Mouse (Mus musculus): ENCODE results near the gene Nacc2. TPM values are rescaled to one million over a fixed set of nuclear protein-coding genes. Genes with fewer than 3 reads are reported as not detected.

Gene Nacc2
- 6.3 TPM for polyA plus RNA-seq (2014; fragmentation: Illumina TruSeq; extraction: RNeasy Lipid Tissue Mini Kit (QIAGEN cat#74804); ENCODE audit: low read depth, low replicate concordance)

DNA sequence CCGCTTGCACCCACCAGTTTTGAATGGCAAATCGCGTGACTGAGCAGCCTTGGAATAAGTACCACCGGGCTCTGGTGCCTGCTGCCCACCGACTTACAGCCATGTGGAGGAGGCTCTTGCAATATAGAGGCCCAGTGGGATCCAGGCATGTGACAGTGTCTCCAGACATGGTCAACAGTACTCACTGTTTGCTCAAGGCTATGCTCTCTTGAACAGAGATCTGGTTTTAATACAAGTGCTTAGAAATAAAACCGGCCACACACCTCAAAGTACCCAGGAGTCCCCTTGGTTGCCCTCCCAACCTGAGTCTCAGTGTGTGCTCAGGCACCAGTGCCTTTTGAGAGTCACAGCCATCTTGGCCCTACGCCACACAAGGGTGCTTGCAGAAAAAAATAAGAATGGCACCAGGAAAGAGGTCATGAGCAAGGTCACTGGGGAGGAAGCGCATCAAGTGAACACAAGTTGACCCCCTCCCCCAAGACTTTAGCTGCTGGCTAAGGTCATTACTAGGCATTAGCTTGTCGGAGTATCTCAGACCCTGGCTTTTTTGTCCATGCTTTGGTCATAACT, at the start of gene Nacc2:
Nacc2 (minus strand) TSS at position 142 of the 570 bp plus-strand sequence.

DNA sequence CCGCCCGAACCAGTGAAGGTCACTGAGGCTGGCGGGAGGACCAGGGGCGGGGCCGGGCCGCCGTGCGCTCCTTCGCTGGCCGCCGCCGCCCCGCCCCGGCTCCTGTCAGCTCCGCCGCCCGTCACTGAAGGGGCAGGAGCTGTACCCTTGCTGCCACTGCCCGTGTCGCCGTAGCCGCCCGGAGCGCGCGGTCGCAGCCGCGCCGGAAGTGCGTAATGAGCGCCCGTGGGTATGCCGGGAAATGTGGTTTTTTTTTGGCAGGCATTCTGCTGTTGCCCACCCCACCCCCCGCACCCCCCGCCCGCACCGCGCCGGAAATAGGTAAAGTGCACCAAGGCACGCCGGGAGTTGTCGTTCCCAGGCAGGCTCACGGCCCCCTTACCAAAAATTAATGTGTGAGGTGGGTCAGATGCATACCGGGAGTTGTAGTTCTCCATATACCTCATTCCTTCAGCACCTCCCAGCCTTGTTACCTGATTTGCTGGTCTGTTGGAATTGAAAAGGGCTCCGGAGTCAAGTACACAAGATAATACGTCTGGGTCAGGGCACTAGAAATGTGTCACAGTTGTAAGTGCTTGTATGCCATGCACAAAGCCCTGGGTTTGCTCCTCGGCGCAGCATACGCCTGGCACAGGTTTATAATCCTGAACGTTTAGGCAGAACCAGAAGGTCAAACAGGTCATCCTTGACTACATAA, 101.3 kb downstream of the Nacc2 start, which contains the start of gene Ubac1:
Ubac1 (minus strand) TSS at position 187 of the 697 bp plus-strand sequence.

Other genes with a start within 250 kb of the Nacc2 start
- gene Camsap1, start 139.9 kb downstream of the Nacc2 start, polyA plus RNA-seq (2014; fragmentation: Illumina TruSeq; extraction: RNeasy Lipid Tissue Mini Kit (QIAGEN cat#74804); ENCODE audit: low read depth, low replicate concordance), result 8.3 TPM
- gene Ubac1, start 101.5 kb downstream of the Nacc2 start, polyA plus RNA-seq (2014; fragmentation: Illumina TruSeq; extraction: RNeasy Lipid Tissue Mini Kit (QIAGEN cat#74804); ENCODE audit: low read depth, low replicate concordance), result 15.8 TPM
- not detected for gene Lhx3, start 85.1 kb upstream of the Nacc2 start, polyA plus RNA-seq (2014; fragmentation: Illumina TruSeq; extraction: RNeasy Lipid Tissue Mini Kit (QIAGEN cat#74804); ENCODE audit: low read depth, low replicate concordance)
- gene Qsox2, start 114.3 kb upstream of the Nacc2 start, polyA plus RNA-seq (2014; fragmentation: Illumina TruSeq; extraction: RNeasy Lipid Tissue Mini Kit (QIAGEN cat#74804); ENCODE audit: low read depth, low replicate concordance), result 2.5 TPM
- gene Ccdc187, start 171.3 kb upstream of the Nacc2 start, polyA plus RNA-seq (2014; fragmentation: Illumina TruSeq; extraction: RNeasy Lipid Tissue Mini Kit (QIAGEN cat#74804); ENCODE audit: low read depth, low replicate concordance), result not detected
- 0.42 TPM for gene Gpsm1, start 192.3 kb upstream of the Nacc2 start, polyA plus RNA-seq (2014; fragmentation: Illumina TruSeq; extraction: RNeasy Lipid Tissue Mini Kit (QIAGEN cat#74804); ENCODE audit: low read depth, low replicate concordance)
- 1.2 TPM for gene Dnlz, start 228.9 kb upstream of the Nacc2 start, polyA plus RNA-seq (2014; fragmentation: Illumina TruSeq; extraction: RNeasy Lipid Tissue Mini Kit (QIAGEN cat#74804); ENCODE audit: low read depth, low replicate concordance)
- gene Card9, start 237.7 kb upstream of the Nacc2 start, polyA plus RNA-seq (2014; fragmentation: Illumina TruSeq; extraction: RNeasy Lipid Tissue Mini Kit (QIAGEN cat#74804); ENCODE audit: low read depth, low replicate concordance), result not detected